Mouse (Mus musculus) thymus, adult 18-20 months (tissue): Measurements from ENCODE around the gene 2300003K06Rik.
"Not testable (repeated sequence)": the region's sequence is repeated elsewhere in the genome, so short reads cannot be mapped to it uniquely, and the experiment has no call there.

ENCODE experiments used
- DNase-seq, 2 experiments: peaks; one replicate each; pipeline ENCODE4 v3.0.0; 2022; ENCODE audit warnings: mixed read lengths in 2 of 2

2300003K06Rik gene

GRCm38 (mm10) chr11:99837966-99838365 is at the start of gene 2300003K06Rik:
Gene 2300003K06Rik, minus strand, starts transcription at chr11:99838066.
- DNase-seq: no peak

- not testable (repeated sequence) for DNase-seq
Observed at GRCm38 (mm10) chr11:99878887-99879286, 41.0 kb upstream of the 2300003K06Rik start, which contains the start of gene Gm11567. Gene Gm11567, plus strand, starts transcription at chr11:99879187.

- not testable (repeated sequence) for DNase-seq
Observed at GRCm38 (mm10) chr11:99873089-99873488, 35.2 kb upstream of the 2300003K06Rik start, which contains the start of gene Krtap9-1. Gene Krtap9-1, plus strand, starts transcription at chr11:99873389.

- not testable (repeated sequence) for DNase-seq
Observed at GRCm38 (mm10) chr11:99864176-99864575, 26.3 kb upstream of the 2300003K06Rik start, which contains the start of gene Gm11559. Gene Gm11559, plus strand, starts transcription at chr11:99864476.

GRCm38 (mm10) chr11:99858761-99859160 is 20.9 kb upstream of the 2300003K06Rik start:
- no peak for DNase-seq

- DNase-seq: no peak
Observed at GRCm38 (mm10) chr11:99857617-99858016, 19.8 kb upstream of the 2300003K06Rik start, which contains the start of gene Gm11568. Gene Gm11568, plus strand, starts transcription at chr11:99857917.

GRCm38 (mm10) chr11:99854121-99854520 is 16.3 kb upstream of the 2300003K06Rik start:
- DNase-seq: no peak

GRCm38 (mm10) chr11:99851508-99851907 is 13.6 kb upstream of the 2300003K06Rik start, which contains the start of gene Krtap4-16:
Gene Krtap4-16, minus strand, starts transcription at chr11:99851608.
- DNase-seq: no peak

GRCm38 (mm10) chr11:99846746-99847145 is 8.9 kb upstream of the 2300003K06Rik start:
- DNase-seq: no peak

GRCm38 (mm10) chr11:99842185-99842584 is 4.3 kb upstream of the 2300003K06Rik start:
- no peak for DNase-seq

- not testable (repeated sequence) for DNase-seq
Observed at GRCm38 (mm10) chr11:99815566-99815965, 22.3 kb downstream of the 2300003K06Rik start, which contains the start of gene Gm11564. Gene Gm11564, minus strand, starts transcription at chr11:99815666.

- DNase-seq: not testable (repeated sequence)
Observed at GRCm38 (mm10) chr11:99809792-99810191, 28.1 kb downstream of the 2300003K06Rik start, which contains the start of gene Krtap4-13. Gene Krtap4-13, minus strand, starts transcription at chr11:99809892.

GRCm38 (mm10) chr11:99804346-99804745 is 33.5 kb downstream of the 2300003K06Rik start, which contains the start of gene Gm11554:
Gene Gm11554, minus strand, starts transcription at chr11:99804446.
- not testable (repeated sequence) for DNase-seq

- DNase-seq: not testable (repeated sequence)
Observed at GRCm38 (mm10) chr11:99798832-99799231, 39.0 kb downstream of the 2300003K06Rik start, which contains the start of gene Gm11569. Gene Gm11569, minus strand, starts transcription at chr11:99798932.

GRCm38 (mm10) chr11:99793367-99793766 is 44.5 kb downstream of the 2300003K06Rik start, which contains the start of gene Gm11596:
Gene Gm11596, minus strand, starts transcription at chr11:99793467.
- DNase-seq: no peak
